Mouse (Mus musculus): Measurements from ENCODE around the gene Chrna9.

GRCm38 (mm10) chr5:65910398-65910797 lies 24.3 kb upstream of the Chrna9 start:
- TF ChIP-seq EP300 (IDR thresholded peaks at IDR 0.05; ENCODE audit: low read depth) (no peak), CTCF (IDR thresholded peaks at IDR 0.05; ENCODE audit: low read depth) (no peak)
